ENCODE assay signal across 8 mouse cellular contexts in the genomic region with DNA sequence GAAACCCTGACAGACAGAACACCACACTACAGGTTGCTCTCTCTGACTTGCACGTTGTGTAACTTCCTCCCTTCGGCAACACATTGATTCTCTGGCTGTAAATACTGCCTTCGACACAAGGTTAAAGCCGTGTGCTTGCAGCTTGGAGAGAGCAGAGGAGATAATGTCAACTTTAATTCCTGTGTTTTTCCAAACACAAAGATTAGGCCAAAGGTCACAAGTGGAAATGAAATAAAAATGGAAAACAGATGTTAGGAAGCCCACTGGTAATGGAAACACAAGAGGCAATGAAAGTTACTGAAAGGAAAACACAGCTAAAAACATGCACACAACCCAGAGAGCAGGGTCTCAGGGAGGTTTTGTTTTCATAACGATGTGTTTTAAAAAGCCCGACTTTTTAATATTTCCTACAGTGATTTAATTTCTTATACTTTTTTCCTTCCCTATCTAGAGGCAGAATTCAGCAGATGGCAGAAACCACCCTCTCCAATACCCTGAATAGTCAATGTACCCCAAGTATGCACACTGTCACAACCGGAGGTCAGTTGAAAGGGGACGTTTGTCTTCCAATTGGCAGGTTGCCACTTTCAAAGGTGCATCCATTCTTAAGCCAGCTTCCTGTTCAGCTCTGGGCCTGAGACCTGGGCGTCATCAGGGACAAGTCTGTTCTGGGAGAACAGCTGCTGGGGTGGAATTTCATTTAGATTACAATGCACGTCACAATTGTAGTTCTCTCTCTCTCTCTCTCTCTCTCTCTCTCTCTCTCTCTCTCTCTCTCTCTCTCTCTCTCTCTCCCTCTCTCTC.
A peak's percentile ranks its signal among the peaks of the same experiment; 100 is the strongest.
DNase-seq lines count a peak whose midpoint lies in the region; ATAC-seq and TF ChIP-seq lines count a peak whose summit lies in the region.

No protein-coding gene starts in this region.

- H3K9me3 ChIP-seq in liver, embryonic 11.5 days (ENCODE audit: control insufficient read depth, low read length): no peaks in the 10 kb centered on the region
- H3K9me3 ChIP-seq in liver, embryonic 12.5 days (replicated peaks): no peaks in the 10 kb centered on the region
- H3K9me3 ChIP-seq in embryonic facial prominence, embryonic 11.5 days (replicated peaks; ENCODE audit: control insufficient read depth, low read length): no peaks in the 10 kb centered on the region
- no peaks in the 10 kb centered on the region for H3K9me3 ChIP-seq in hindbrain, postnatal 0 days (ENCODE audit: low read length)
- no peaks in the 10 kb centered on the region for H3K9me3 ChIP-seq in lung, postnatal 0 days (ENCODE audit: low read length)

- TF ChIP-seq CTCF in hindbrain, postnatal 0 days (IDR thresholded peaks at IDR 0.05; ENCODE audit: low read depth): no peak
- no peak for TF ChIP-seq CTCF in lung, postnatal 0 days (IDR thresholded peaks at IDR 0.05)

- H3K27ac ChIP-seq in liver, embryonic 11.5 days (ENCODE audit: low read depth, low read length): 0 out of 2 replicates have a peak overlapping the region, but pooled peaks have one; percentile 16
- no peak overlapping the region for H3K27ac ChIP-seq in liver, embryonic 12.5 days
- H3K27ac ChIP-seq in embryonic facial prominence, embryonic 11.5 days (replicated peaks; ENCODE audit: low read depth, low read length): no peak overlapping the region; the same call in 1 of the 2 replicates
- H3K27ac ChIP-seq in hindbrain, postnatal 0 days: no peak overlapping the region
- H3K27ac ChIP-seq in lung, postnatal 0 days (ENCODE audit: low read length): peak overlapping the region; percentile 58

- 33% methylated on average over 10 of the region's 10 CpGs for WGBS in liver, embryonic 11.5 days
- WGBS in liver, embryonic 12.5 days (ENCODE audit: insufficient replicate concordance): 38% methylated on average over 10 of the region's 10 CpGs
- 18% methylated on average over 10 of the region's 10 CpGs for WGBS in embryonic facial prominence, embryonic 11.5 days
- 50% methylated on average over 10 of the region's 10 CpGs for WGBS in hindbrain, postnatal 0 days
- 24% methylated on average over 10 of the region's 10 CpGs for WGBS in lung, postnatal 0 days

- ATAC-seq in liver, embryonic 11.5 days (replicated peaks; ENCODE audit: low FRiP score): no peak
- no peak for ATAC-seq in liver, embryonic 12.5 days
- no peak for ATAC-seq in embryonic facial prominence, embryonic 11.5 days (replicated peaks; ENCODE audit: insufficient number of reproducible peaks, low FRiP score, low TSS enrichment, low read depth)
- no peak for ATAC-seq in hindbrain, postnatal 0 days
- peak; percentile 10; the same call in 1 of the 2 replicates for ATAC-seq in lung, postnatal 0 days

- no peaks in the 10 kb centered on the region for H3K27me3 ChIP-seq in liver, embryonic 11.5 days (replicated peaks; ENCODE audit: control insufficient read depth, insufficient read depth, low read length)
- H3K27me3 ChIP-seq in liver, embryonic 12.5 days (replicated peaks): no peaks in the 10 kb centered on the region
- no peaks in the 10 kb centered on the region for H3K27me3 ChIP-seq in embryonic facial prominence, embryonic 11.5 days (ENCODE audit: control insufficient read depth, insufficient read depth, low read length)
- H3K27me3 ChIP-seq in hindbrain, postnatal 0 days (ENCODE audit: insufficient read depth, low read length): no peaks in the 10 kb centered on the region
- H3K27me3 ChIP-seq in lung, postnatal 0 days (replicated peaks; ENCODE audit: insufficient read depth, low read length): no peaks in the 10 kb centered on the region

- no peak overlapping the region for H3K9ac ChIP-seq in liver, embryonic 11.5 days (ENCODE audit: low read depth, low read length)
- no peak overlapping the region for H3K9ac ChIP-seq in liver, embryonic 12.5 days
- H3K9ac ChIP-seq in embryonic facial prominence, embryonic 11.5 days (replicated peaks; ENCODE audit: low read length): no peak overlapping the region
- H3K9ac ChIP-seq in hindbrain, postnatal 0 days (replicated peaks; ENCODE audit: low read length): no peak overlapping the region
- H3K9ac ChIP-seq in lung, postnatal 0 days (replicated peaks; ENCODE audit: low read depth): no peak overlapping the region

- no peaks in the 10 kb centered on the region for H3K36me3 ChIP-seq in liver, embryonic 11.5 days (ENCODE audit: control insufficient read depth, insufficient read depth, low read length)
- H3K36me3 ChIP-seq in liver, embryonic 12.5 days: no peaks in the 10 kb centered on the region
- no peaks in the 10 kb centered on the region for H3K36me3 ChIP-seq in embryonic facial prominence, embryonic 11.5 days (replicated peaks; ENCODE audit: control insufficient read depth, insufficient read depth, low read depth, low read length)
- no peaks in the 10 kb centered on the region for H3K36me3 ChIP-seq in hindbrain, postnatal 0 days (ENCODE audit: insufficient read depth, low read length)
- H3K36me3 ChIP-seq in lung, postnatal 0 days (ENCODE audit: insufficient read depth, low read length): no peaks in the 10 kb centered on the region

- H3K4me3 ChIP-seq in liver, embryonic 11.5 days (ENCODE audit: low read depth, low read length): no peak overlapping the region
- H3K4me3 ChIP-seq in liver, embryonic 12.5 days: no peak overlapping the region
- no peak overlapping the region for H3K4me3 ChIP-seq in embryonic facial prominence, embryonic 11.5 days (ENCODE audit: low read depth, low read length)
- H3K4me3 ChIP-seq in hindbrain, postnatal 0 days (ENCODE audit: low read length): no peak overlapping the region
- H3K4me3 ChIP-seq in lung, postnatal 0 days (ENCODE audit: low read depth, low read length): no peak overlapping the region

- no peak for DNase-seq in liver, embryonic 11.5 days (ENCODE audit: low spot score)
- peak; percentile 81 for DNase-seq in embryonic facial prominence, embryonic 11.5 days (ENCODE audit: low spot score)
- DNase-seq in hindbrain, postnatal 0 days (ENCODE audit: low spot score): peak; percentile 35
- DNase-seq in lung, postnatal 0 days (ENCODE audit: low spot score): peak; percentile 72
- DNase-seq in spleen, postnatal 4 days (ENCODE audit: low spot score in 2 of 2): no peak
- no peak for DNase-seq in urinary bladder, postnatal 36 days (ENCODE audit: low spot score in 2 of 2)
- no peak for DNase-seq in cerebellum, adult 9-10 months

- no peak overlapping the region; the same call in 1 of the 2 replicates for H3K4me2 ChIP-seq in liver, embryonic 11.5 days
- H3K4me2 ChIP-seq in liver, embryonic 12.5 days: no peak overlapping the region
- no peak overlapping the region for H3K4me2 ChIP-seq in embryonic facial prominence, embryonic 11.5 days (ENCODE audit: low read depth, low read length)
- no peak overlapping the region for H3K4me2 ChIP-seq in hindbrain, postnatal 0 days (ENCODE audit: low read depth, low read length)
- H3K4me2 ChIP-seq in lung, postnatal 0 days (replicated peaks; ENCODE audit: low read depth, low read length): no peak overlapping the region

- peak; percentile 7; the same call in 1 of the 2 replicates for TF ChIP-seq EP300 in lung, postnatal 0 days (IDR thresholded peaks at IDR 0.05)

- H3K4me1 ChIP-seq in liver, embryonic 11.5 days (replicated peaks; ENCODE audit: control insufficient read depth, insufficient read depth, low read length): no peaks in the 10 kb centered on the region
- H3K4me1 ChIP-seq in liver, embryonic 12.5 days: 0 out of 2 replicates have a peak, but pooled peaks cover 7% of the 10 kb centered on the region
- peaks cover 4% of the 10 kb centered on the region for H3K4me1 ChIP-seq in embryonic facial prominence, embryonic 11.5 days (ENCODE audit: control insufficient read depth, insufficient read depth, low read length)
- H3K4me1 ChIP-seq in hindbrain, postnatal 0 days (ENCODE audit: insufficient read depth, low read length): 0 out of 2 replicates have a peak, but pooled peaks cover 3% of the 10 kb centered on the region
- H3K4me1 ChIP-seq in lung, postnatal 0 days (ENCODE audit: insufficient read depth, low read depth, low read length): peaks cover 14% of the 10 kb centered on the region

Comparison
In these comparisons a context has a peak if more than half of its experiments do, and no peak if none do; other contexts are left out.
1. H3K27ac ChIP-seq: peak in liver, embryonic 11.5 days (single experiment) and lung, postnatal 0 days (single experiment); none in liver, embryonic 12.5 days (single experiment), embryonic facial prominence, embryonic 11.5 days (single experiment) and hindbrain, postnatal 0 days (single experiment).
2. DNase-seq: peak in embryonic facial prominence, embryonic 11.5 days (single experiment), hindbrain, postnatal 0 days (single experiment) and lung, postnatal 0 days (single experiment); none in liver, embryonic 11.5 days (single experiment), spleen, postnatal 4 days (0 of 2), urinary bladder, postnatal 36 days (0 of 2) and cerebellum, adult 9-10 months (single experiment).